Comparison of ENCODE assay signal across 14 mouse cellular contexts in genomic region chr9:49816115-49816650, GRCm38 (mm10). TPM values are rescaled to one million over a fixed set of nuclear protein-coding genes. Genes with fewer than 3 reads are reported as not detected.
DNase-seq lines count a peak whose midpoint lies in the region; ATAC-seq and TF ChIP-seq lines count a peak whose summit lies in the region.
"Had no signal": no experiment of that assay in that cellular context is flagged by ENCODE, and none has a peak within 500 bp of the region (broad histone marks: within the 10 kb centered on the region; RNA-seq: fewer than 3 reads in every experiment).

No protein-coding gene starts in this region.

- H3K9me3 ChIP-seq in kidney, embryonic 14.5 days (ENCODE audit: control insufficient read depth, low read length), result no peaks in the 10 kb centered on the region
- H3K9me3 ChIP-seq in liver, embryonic 11.5 days (ENCODE audit: control insufficient read depth, low read length), result no peaks in the 10 kb centered on the region
- H3K9me3 ChIP-seq: neural tube, embryonic 15.5 days had no signal

- H3K4me3 ChIP-seq in gastrocnemius, adult 2 months, result no peak overlapping the region
- no peak overlapping the region for H3K4me3 ChIP-seq in kidney, embryonic 14.5 days (ENCODE audit: low read length)
- no peak overlapping the region for H3K4me3 ChIP-seq in liver, embryonic 11.5 days (ENCODE audit: low read depth, low read length)
- H3K4me3 ChIP-seq: neural tube, embryonic 15.5 days had no signal

- no peak overlapping the region for H3K4me2 ChIP-seq in kidney, embryonic 14.5 days (replicated peaks; ENCODE audit: low read depth, low read length)
- no peak overlapping the region for H3K4me2 ChIP-seq in liver, embryonic 11.5 days
- H3K4me2 ChIP-seq: neural tube, embryonic 15.5 days had no signal

- peak; percentile 6 for DNase-seq in gastrocnemius, postnatal 25 days
- DNase-seq in gastrocnemius, adult 2 months, result no peak
- no peak for DNase-seq in kidney, postnatal 25 days
- DNase-seq in NIH3T3 (ENCODE audit: low read depth), result peak; percentile 83
- peak; percentile 55 for DNase-seq in mesoderm, embryonic 11.5 days (ENCODE audit: low read depth, low spot score)
- no peak for DNase-seq in liver, embryonic 11.5 days (ENCODE audit: low spot score)
- no peak for DNase-seq in adrenal gland, postnatal 10 days
- DNase-seq: adrenal gland, postnatal 25 days; midbrain, embryonic 14.5 days; right cerebral cortex, postnatal 25 days had no signal

- H3K9ac ChIP-seq in kidney, embryonic 14.5 days (ENCODE audit: low read depth, low read length), result no peak overlapping the region
- no peak overlapping the region for H3K9ac ChIP-seq in liver, embryonic 11.5 days (ENCODE audit: low read depth, low read length)
- H3K9ac ChIP-seq: neural tube, embryonic 15.5 days had no signal

- H3K36me3 ChIP-seq in kidney, embryonic 14.5 days (ENCODE audit: control insufficient read depth, insufficient read depth, low read length), result no peaks in the 10 kb centered on the region
- H3K36me3 ChIP-seq in liver, embryonic 11.5 days (ENCODE audit: control insufficient read depth, insufficient read depth, low read length), result no peaks in the 10 kb centered on the region
- H3K36me3 ChIP-seq: neural tube, embryonic 15.5 days had no signal

- no peak for TF ChIP-seq CTCF in gastrocnemius, adult 2 months (IDR thresholded peaks at IDR 0.05)

- intact Hi-C loops in gastrocnemius, adult 2 months (cut with DNase I), result no loop called here

- peaks cover 6% of the 10 kb centered on the region; the same call in 1 of the 2 replicates for H3K4me1 ChIP-seq in kidney, embryonic 14.5 days (ENCODE audit: control insufficient read depth, insufficient read depth, low read length)
- H3K4me1 ChIP-seq in liver, embryonic 11.5 days (replicated peaks; ENCODE audit: control insufficient read depth, insufficient read depth, low read length), result no peaks in the 10 kb centered on the region

- no peak overlapping the region for H3K27ac ChIP-seq in gastrocnemius, adult 2 months
- no peak overlapping the region for H3K27ac ChIP-seq in kidney, embryonic 14.5 days (ENCODE audit: low read depth, low read length)
- no peak overlapping the region for H3K27ac ChIP-seq in liver, embryonic 11.5 days (ENCODE audit: low read depth, low read length)
- H3K27ac ChIP-seq: neural tube, embryonic 15.5 days had no signal

- peak; percentile 57 for ATAC-seq in kidney, embryonic 14.5 days (ENCODE audit: low FRiP score, low TSS enrichment)
- no peak for ATAC-seq in liver, embryonic 11.5 days (replicated peaks; ENCODE audit: low FRiP score)
- ATAC-seq: forebrain, embryonic 14.5 days; inflammation-experienced regulatory T-cells, adult 6 months had no signal

- no peaks in the 10 kb centered on the region for H3K27me3 ChIP-seq in kidney, embryonic 14.5 days (ENCODE audit: control insufficient read depth, insufficient read depth, low read length)
- H3K27me3 ChIP-seq in liver, embryonic 11.5 days (replicated peaks; ENCODE audit: control insufficient read depth, insufficient read depth, low read length), result no peaks in the 10 kb centered on the region
- H3K27me3 ChIP-seq: neural tube, embryonic 15.5 days had no signal

- WGBS in kidney, embryonic 14.5 days, result 26% methylated on average over 10 of the region's 10 CpGs
- WGBS in liver, embryonic 11.5 days, result 74% methylated on average over 10 of the region's 10 CpGs

RNA-seq across cellular contexts. Expression of gene Ncam1, which starts 17.5 kb away (rescaled TPM):
- total RNA-seq in gastrocnemius, postnatal 25 days (2021), result 10 to 100 TPM; 20.0 to 30.6 TPM
- 10 to 100 TPM; 11.6 to 14.6 TPM for total RNA-seq in gastrocnemius, adult 2 months (2021)
- polyA plus RNA-seq in kidney, embryonic 14.5 days (2014; fragmentation: Nextera tagmentation; extraction: Ambion mirVana), result 126 and 139 TPM in 2 replicates
- 20.1 and 20.7 TPM in 2 replicates for polyA plus RNA-seq in liver, embryonic 11.5 days (2014; fragmentation: Nextera tagmentation; extraction: Ambion mirVana)
- total RNA-seq in adrenal gland, postnatal 10 days (2021), result 10 to 100 TPM; 41.7 to 61.2 TPM

Comparison
In these comparisons a context has a peak if more than half of its experiments do, and no peak if none do; other contexts are left out.
1. DNase-seq: peak in gastrocnemius, postnatal 25 days (single experiment), NIH3T3 (single experiment) and mesoderm, embryonic 11.5 days (single experiment); none in gastrocnemius, adult 2 months (single experiment), kidney, postnatal 25 days (0 of 2), liver, embryonic 11.5 days (single experiment) and adrenal gland, postnatal 10 days (single experiment).